22 mouse cellular contexts compared by ENCODE assay signal in the genomic region with DNA sequence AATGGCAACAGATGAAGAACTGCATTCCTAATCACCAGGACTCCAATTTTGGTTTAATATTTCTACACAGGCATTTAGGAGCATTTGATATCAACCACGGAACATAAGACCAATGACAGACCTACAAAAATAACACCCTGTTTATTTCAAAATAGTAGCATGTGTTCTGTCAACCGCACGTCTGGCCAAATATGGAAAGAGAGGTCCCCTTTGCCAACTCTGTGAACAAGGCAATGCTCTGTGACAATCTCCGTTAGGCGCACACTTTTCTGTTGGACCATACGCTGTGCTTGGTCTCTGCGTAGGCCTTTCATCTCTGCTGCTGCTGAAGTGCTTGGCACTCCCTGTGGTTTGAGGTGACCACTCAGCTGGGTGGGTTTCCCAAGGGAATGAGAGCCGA.
DNase-seq lines count a peak whose midpoint lies in the region; ATAC-seq and TF ChIP-seq lines count a peak whose summit lies in the region.
"Had no signal": no experiment of that assay in that cellular context is flagged by ENCODE, and none has a peak within 500 bp of the region (broad histone marks: within the 10 kb centered on the region; RNA-seq: fewer than 3 reads in every experiment).

No protein-coding gene starts in this region.

- no peak for TF ChIP-seq CTCF in forebrain, postnatal 0 days (IDR thresholded peaks at IDR 0.05; ENCODE audit: low read depth)
- no peak for TF ChIP-seq CTCF in lung, postnatal 0 days (IDR thresholded peaks at IDR 0.05)

- H3K9ac ChIP-seq in forebrain, postnatal 0 days: no peak overlapping the region
- H3K9ac ChIP-seq in forebrain, embryonic 11.5 days (ENCODE audit: low read length): no peak overlapping the region
- no peak overlapping the region for H3K9ac ChIP-seq in lung, postnatal 0 days (replicated peaks; ENCODE audit: low read depth)
- H3K9ac ChIP-seq in kidney, embryonic 15.5 days: no peak overlapping the region
- H3K9ac ChIP-seq: embryonic facial prominence, embryonic 12.5 days; hindbrain, embryonic 12.5 days had no signal

- DNase-seq in forebrain, postnatal 0 days: no peak
- no peak for DNase-seq in forebrain, embryonic 11.5 days (ENCODE audit: low spot score)
- DNase-seq in lung, postnatal 0 days (ENCODE audit: low spot score): peak; percentile 49
- no peak for DNase-seq in lung, postnatal 25 days (ENCODE audit: low spot score)
- peak; percentile 52 for DNase-seq in layer of hippocampus, adult 9-11 months
- no peak for DNase-seq in kidney, postnatal 4 days
- DNase-seq: adrenal gland, adult 2 months; adrenal gland, postnatal 25 days; cerebellum, adult 2 months; cerebellum, postnatal 10 days; embryo, embryonic 11 days; gastrocnemius, postnatal 36 days; heart, adult 11 months; heart, postnatal 10 days; heart, postnatal 4 days had no signal

- H3K36me3 ChIP-seq in forebrain, postnatal 0 days (ENCODE audit: insufficient read depth): no peaks in the 10 kb centered on the region
- no peaks in the 10 kb centered on the region for H3K36me3 ChIP-seq in forebrain, embryonic 11.5 days (ENCODE audit: control insufficient read depth, insufficient read depth, low read length)
- no peaks in the 10 kb centered on the region for H3K36me3 ChIP-seq in lung, postnatal 0 days (ENCODE audit: insufficient read depth, low read length)
- H3K36me3 ChIP-seq in kidney, embryonic 15.5 days: no peaks in the 10 kb centered on the region
- H3K36me3 ChIP-seq: embryonic facial prominence, embryonic 12.5 days; heart, embryonic 10.5 days; hindbrain, embryonic 12.5 days had no signal

- peak; percentile 19; the same call in 1 of the 2 replicates for ATAC-seq in forebrain, postnatal 0 days
- ATAC-seq in forebrain, embryonic 11.5 days (replicated peaks; ENCODE audit: low FRiP score): no peak
- no peak for ATAC-seq in lung, postnatal 0 days
- ATAC-seq in kidney, embryonic 15.5 days (replicated peaks; ENCODE audit: low FRiP score): no peak
- ATAC-seq: hindbrain, embryonic 16.5 days; inflammation-experienced regulatory T-cells, adult 6 months had no signal

- TF ChIP-seq EP300 in lung, postnatal 0 days (IDR thresholded peaks at IDR 0.05): no peak

- H3K4me2 ChIP-seq in forebrain, postnatal 0 days (ENCODE audit: low read depth): no peak overlapping the region
- no peak overlapping the region for H3K4me2 ChIP-seq in forebrain, embryonic 11.5 days (ENCODE audit: low read depth, low read length, severe bottlenecking)
- H3K4me2 ChIP-seq in lung, postnatal 0 days (replicated peaks; ENCODE audit: low read depth, low read length): no peak overlapping the region
- no peak overlapping the region for H3K4me2 ChIP-seq in kidney, embryonic 15.5 days
- H3K4me2 ChIP-seq: embryonic facial prominence, embryonic 12.5 days; hindbrain, embryonic 12.5 days had no signal

- WGBS in forebrain, postnatal 0 days: 64% methylated on average over 8 of the region's 8 CpGs
- WGBS in forebrain, embryonic 11.5 days: 94% methylated on average over 8 of the region's 8 CpGs
- 72% methylated on average over 8 of the region's 8 CpGs for WGBS in lung, postnatal 0 days
- 92% methylated on average over 8 of the region's 8 CpGs for WGBS in kidney, embryonic 15.5 days

- no peaks in the 10 kb centered on the region for H3K27me3 ChIP-seq in forebrain, postnatal 0 days (ENCODE audit: insufficient read depth, low read length)
- peaks cover 2% of the 10 kb centered on the region; the same call in 1 of the 2 replicates for H3K27me3 ChIP-seq in forebrain, embryonic 11.5 days (ENCODE audit: control insufficient read depth, insufficient read depth, low read length)
- no peaks in the 10 kb centered on the region for H3K27me3 ChIP-seq in lung, postnatal 0 days (replicated peaks; ENCODE audit: insufficient read depth, low read length)
- 0 out of 2 replicates have a peak, but pooled peaks cover 2% of the 10 kb centered on the region for H3K27me3 ChIP-seq in kidney, embryonic 15.5 days
- H3K27me3 ChIP-seq: CH12.LX; embryonic facial prominence, embryonic 12.5 days had no signal

- no peaks in the 10 kb centered on the region for H3K9me3 ChIP-seq in forebrain, postnatal 0 days (ENCODE audit: low read length)
- no peaks in the 10 kb centered on the region for H3K9me3 ChIP-seq in forebrain, embryonic 11.5 days (ENCODE audit: control insufficient read depth, low read length)
- H3K9me3 ChIP-seq in lung, postnatal 0 days (ENCODE audit: low read length): no peaks in the 10 kb centered on the region
- no peaks in the 10 kb centered on the region for H3K9me3 ChIP-seq in kidney, embryonic 15.5 days (replicated peaks)
- H3K9me3 ChIP-seq: embryonic facial prominence, embryonic 12.5 days; heart, embryonic 10.5 days; hindbrain, embryonic 12.5 days had no signal

- no peak overlapping the region for H3K4me3 ChIP-seq in forebrain, postnatal 0 days (ENCODE audit: low read depth, low read length)
- H3K4me3 ChIP-seq in forebrain, embryonic 11.5 days (ENCODE audit: low read depth, low read length): no peak overlapping the region
- H3K4me3 ChIP-seq in lung, postnatal 0 days (ENCODE audit: low read depth, low read length): no peak overlapping the region
- H3K4me3 ChIP-seq in kidney, embryonic 15.5 days (replicated peaks): no peak overlapping the region
- H3K4me3 ChIP-seq: embryonic facial prominence, embryonic 12.5 days; heart, embryonic 10.5 days; hindbrain, embryonic 12.5 days had no signal

- H3K4me1 ChIP-seq in forebrain, postnatal 0 days (ENCODE audit: insufficient read depth): peaks cover 8% of the 10 kb centered on the region; the same call in 1 of the 2 replicates
- H3K4me1 ChIP-seq in forebrain, embryonic 11.5 days (replicated peaks; ENCODE audit: control insufficient read depth, insufficient read depth, low read length): peaks cover 8% of the 10 kb centered on the region
- peaks cover 11% of the 10 kb centered on the region for H3K4me1 ChIP-seq in lung, postnatal 0 days (ENCODE audit: insufficient read depth, low read depth, low read length)
- peaks cover 48% of the 10 kb centered on the region for H3K4me1 ChIP-seq in kidney, embryonic 15.5 days

- H3K27ac ChIP-seq in forebrain, postnatal 0 days (ENCODE audit: low read depth, low read length): no peak overlapping the region
- no peak overlapping the region for H3K27ac ChIP-seq in forebrain, embryonic 11.5 days (ENCODE audit: low read depth, low read length)
- H3K27ac ChIP-seq in lung, postnatal 0 days (ENCODE audit: low read length): no peak overlapping the region
- H3K27ac ChIP-seq in kidney, embryonic 15.5 days: no peak overlapping the region
- H3K27ac ChIP-seq: embryonic facial prominence, embryonic 12.5 days; heart, embryonic 10.5 days; hindbrain, embryonic 12.5 days had no signal

Comparison
In these comparisons a context has a peak if more than half of its experiments do, and no peak if none do; other contexts are left out.
1. DNase-seq: peak in lung, postnatal 0 days (single experiment) and layer of hippocampus, adult 9-11 months (single experiment); none in forebrain, postnatal 0 days (single experiment), forebrain, embryonic 11.5 days (single experiment), lung, postnatal 25 days (single experiment) and kidney, postnatal 4 days (0 of 2).